Mouse (Mus musculus) left cerebral cortex, adult 18-20 months (tissue): Measurements from ENCODE around the gene Slco1a5. TPM values are rescaled to one million over a fixed set of nuclear protein-coding genes. Genes with fewer than 3 reads are reported as not detected.
A peak's percentile ranks its signal among the peaks of the same experiment; 100 is the strongest.
"Not testable (repeated sequence)": the region's sequence is repeated elsewhere in the genome, so short reads cannot be mapped to it uniquely, and the experiment has no call there.

Experiments
- DNase-seq, 2 experiments: peaks; one replicate each; pipeline ENCODE4 v3.0.0; 2021 to 2022; ENCODE audit warnings: low spot score in 2 of 2, mixed read lengths in 1 of 2
- long read RNA-seq, 2 experiments: library from polyadenylated mRNA; stranded (forward); transcript quantifications; one replicate each; pipeline ENCODE4 v2.0.0; 2021
- total RNA-seq, 2 experiments: library from RNA; stranded (reverse); gene quantifications; 2 replicates each; pipeline ENCODE4 v1.2.3; 2021

The Slco1a5 gene
- total RNA-seq, result not detected
- long read RNA-seq, experiment 1, result 0 reads
- long read RNA-seq, experiment 2, result 0 reads

DNA sequence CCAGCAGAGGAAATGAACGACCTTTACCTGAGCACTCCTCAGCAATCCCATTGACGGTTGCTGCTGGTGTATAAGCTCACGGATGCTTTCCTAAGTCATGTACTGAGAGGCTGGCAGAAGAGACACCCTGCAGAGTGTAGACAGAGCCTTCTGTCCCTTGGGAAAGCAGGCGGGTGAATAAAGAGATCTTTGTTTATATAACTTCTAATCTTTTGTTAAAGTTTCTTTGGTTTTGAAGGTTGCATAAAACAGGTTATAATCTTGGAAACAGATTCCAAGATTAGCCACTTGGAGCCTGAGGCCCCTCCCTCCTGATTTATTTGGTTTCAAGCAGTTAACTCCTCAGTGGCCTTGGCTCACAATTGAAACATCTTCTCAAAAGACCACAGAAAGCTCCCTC, at the start of gene Slco1a5:
Gene Slco1a5 (minus strand): TSS at position 101 of the 400 bp plus-strand sequence.
- no peak for DNase-seq

DNA sequence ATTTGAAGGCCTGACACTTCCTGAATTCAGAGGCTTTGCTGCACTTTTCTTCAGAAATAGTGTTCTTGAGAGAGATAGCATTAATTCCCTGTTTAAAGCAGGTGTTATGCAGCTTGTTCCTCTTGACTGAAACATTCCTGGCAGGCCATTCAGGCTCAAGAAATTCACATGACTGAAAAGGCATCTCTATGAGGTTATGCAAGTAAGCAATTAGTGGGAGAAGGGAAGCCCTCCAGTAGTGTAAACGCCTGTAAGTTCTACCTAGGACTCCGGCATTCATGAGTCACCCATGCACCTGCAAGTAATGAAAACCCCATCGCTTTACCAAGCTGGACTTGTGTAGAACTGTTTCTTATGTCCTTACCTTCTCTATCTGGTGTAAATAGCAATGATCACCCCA, 46.8 kb upstream of the Slco1a5 start:
- no peak for DNase-seq

GRCm38 (mm10) chr6:142367565-142367964, 44.8 kb upstream of the Slco1a5 start:
- DNase-seq, result no peak

- DNase-seq, result no peak
Measured at GRCm38 (mm10) chr6:142366473-142367018, 43.8 kb upstream of the Slco1a5 start.

DNA sequence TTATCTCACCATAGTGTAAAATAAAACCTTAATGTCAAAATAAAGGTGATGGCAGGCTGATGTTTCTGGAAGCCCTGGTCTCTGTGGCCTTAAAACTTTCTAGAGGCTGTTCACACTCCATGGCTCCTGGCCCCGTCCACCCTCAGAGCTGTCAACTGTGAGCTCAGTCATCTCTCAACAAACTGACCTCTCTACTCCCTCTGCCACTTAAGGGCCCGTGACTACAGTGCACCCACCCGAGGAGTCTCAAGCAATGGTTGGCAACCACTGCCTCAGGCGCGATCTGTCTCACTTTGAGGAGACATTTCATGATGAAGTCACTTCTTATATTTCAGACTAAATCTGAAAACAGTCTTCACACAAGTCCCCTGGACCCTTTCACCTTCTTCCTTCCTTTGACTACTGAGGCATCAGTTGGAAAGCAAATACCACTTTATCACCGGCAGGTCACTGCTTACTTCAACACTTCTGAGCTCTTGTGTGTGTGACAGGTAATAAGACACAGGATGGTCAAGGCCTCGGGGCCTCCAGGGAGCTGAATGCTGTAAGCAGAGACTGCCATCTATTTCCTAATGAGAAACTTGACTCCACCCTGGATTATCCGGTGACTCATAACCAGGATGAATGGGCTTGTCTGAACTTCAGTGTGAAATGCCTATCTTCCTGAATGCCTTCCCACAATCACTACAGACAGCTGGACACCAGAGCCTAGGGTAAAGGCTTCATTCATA, 43.1 kb upstream of the Slco1a5 start:
- no peak for DNase-seq

DNA sequence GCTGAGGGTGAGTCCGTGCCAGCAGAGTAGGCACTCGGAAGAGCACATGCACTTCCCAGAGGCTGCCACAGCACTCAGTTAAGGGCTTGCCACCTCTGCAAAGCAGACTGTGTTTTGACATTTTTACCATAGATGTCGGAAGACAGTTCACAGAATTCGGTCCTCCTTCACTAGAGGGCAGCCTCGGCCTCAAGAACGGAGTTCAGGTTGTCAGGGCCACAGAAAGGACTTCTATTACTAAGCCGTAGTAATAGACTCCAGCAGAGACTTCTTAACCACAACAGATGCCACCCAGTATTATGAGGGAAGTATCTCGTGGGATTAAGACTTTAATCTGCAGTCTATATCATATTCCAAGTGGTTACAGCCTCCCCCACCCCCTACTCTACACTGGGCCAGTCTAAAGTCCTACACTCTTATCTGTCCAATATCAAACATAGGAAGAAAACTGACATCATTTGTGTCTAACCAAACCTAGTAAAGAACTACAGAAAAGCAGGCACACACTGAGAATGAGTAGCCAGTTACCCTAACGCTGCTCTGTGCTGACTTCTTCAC, 40.3 kb upstream of the Slco1a5 start:
- DNase-seq, result peak in 1 of 2 experiments; percentile 31

GRCm38 (mm10) chr6:142362036-142362435, 39.3 kb upstream of the Slco1a5 start:
- no peak for DNase-seq

GRCm38 (mm10) chr6:142357106-142357505, 34.3 kb upstream of the Slco1a5 start:
- no peak for DNase-seq

DNA sequence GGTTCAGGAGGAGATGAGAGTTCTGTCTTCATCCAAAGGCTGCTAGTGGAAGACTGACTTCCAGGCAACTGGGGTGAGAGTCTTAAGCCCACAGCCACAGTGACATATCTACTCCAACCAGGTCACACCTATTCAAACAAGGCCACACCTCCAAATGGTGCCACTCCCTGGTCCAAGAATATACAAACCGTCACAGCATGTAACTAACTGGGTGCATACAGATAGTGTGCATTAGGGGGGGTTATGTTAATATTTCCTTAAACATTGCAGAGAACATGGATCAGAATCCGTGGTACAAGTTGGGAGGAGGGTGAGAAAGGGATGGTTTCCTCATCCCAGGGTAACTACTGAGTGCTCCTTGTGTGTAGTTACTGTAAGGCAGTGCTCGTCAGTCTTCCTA, 29.3 kb upstream of the Slco1a5 start:
- DNase-seq, result not testable (repeated sequence)

DNA sequence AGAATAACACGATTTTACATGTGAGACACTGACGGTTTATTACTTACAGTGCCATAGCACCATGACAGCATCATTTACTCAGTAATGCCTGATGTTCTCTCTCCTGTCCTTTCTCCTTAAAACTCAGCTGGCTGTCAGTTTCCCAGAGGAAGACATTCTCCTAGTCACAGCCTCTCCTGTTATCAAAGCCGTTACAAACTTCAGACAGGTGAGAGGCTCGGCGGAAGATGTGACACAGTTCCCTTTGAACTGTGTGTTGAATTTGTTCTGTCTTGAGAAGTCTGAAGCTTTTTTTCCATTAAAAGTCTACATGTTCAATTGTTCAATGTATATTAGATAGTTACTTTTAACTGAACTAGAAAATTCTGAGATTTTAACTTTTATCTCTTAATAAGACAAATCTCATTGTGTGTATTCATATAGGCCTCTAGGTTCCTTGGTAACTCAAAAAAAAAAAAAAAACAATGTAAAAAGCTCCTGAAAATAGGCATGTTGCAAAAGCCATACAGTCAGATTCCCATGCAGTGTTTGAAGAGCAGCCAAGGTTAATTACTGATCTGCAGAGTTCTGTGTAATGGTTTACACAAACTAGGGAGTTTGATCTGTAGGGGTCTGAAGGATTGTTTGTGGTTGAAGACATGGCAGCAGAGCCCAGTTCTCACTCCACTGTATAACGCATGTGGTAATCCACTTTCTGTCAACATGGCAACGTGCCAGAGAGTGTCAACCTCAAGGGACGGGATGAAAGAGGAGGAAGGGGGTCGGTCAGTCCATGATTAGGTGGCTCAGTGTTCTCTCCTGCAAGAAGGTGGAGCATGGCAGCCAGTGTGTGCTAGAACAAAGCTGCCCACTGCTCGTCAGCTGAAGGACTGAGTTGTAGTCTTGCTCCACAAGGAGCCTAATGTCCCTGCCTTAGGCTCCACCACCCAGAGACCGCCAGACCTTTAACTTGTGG, 24.9 kb upstream of the Slco1a5 start:
- no peak for DNase-seq

DNA sequence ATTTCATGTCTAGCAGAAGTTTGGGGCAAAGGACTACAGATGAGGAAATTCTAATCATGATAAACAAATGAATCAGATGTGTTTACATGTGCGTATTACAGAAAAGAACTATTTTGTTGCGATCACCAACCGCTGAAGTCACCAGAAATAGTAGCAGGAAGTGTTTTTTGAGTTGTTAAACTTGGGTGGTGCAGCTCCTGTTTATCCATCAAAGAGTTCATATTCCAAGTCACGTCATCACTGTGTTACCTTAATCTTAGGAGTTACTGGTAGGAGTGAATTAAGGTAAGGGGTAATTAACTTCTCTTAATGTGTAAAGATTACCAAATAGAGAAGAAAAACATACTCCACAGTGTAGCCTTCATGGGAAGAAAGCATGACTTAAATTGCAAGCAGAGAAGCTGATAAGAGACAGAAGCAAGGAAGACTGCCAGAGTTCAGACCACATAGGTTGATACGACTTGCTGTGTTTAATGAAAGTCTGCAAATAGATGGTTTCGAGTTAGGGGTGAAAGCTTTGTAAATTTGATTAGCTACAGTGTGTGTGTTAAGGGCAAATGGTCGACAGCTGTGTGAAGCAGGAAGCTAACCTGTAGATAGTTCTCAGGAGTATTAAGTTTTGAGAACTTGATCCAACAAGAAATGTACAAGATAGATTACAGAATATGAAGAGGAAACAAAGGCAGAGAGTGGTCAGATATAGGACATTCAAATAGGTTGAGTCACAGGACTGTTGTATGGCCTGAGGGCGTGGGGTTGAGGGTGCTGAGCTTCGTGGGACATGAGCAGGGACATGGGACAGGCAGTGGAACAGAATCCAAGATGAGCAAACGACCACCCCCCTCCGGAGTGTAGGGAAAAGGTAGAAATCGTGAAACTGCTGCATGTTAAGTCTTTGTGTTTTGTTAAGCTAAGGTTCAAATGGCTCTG, 23.7 kb upstream of the Slco1a5 start:
- no peak for DNase-seq

- peak; percentile 86 to 90 for DNase-seq
Measured at GRCm38 (mm10) chr6:142345440-142346038, 22.8 kb upstream of the Slco1a5 start, which contains the start of gene Pyroxd1. Pyroxd1 (plus strand) TSS chr6:142345654.

- peak; percentile 26 to 53 for DNase-seq
Measured at GRCm38 (mm10) chr6:142343561-142343960, 20.8 kb upstream of the Slco1a5 start.

DNA sequence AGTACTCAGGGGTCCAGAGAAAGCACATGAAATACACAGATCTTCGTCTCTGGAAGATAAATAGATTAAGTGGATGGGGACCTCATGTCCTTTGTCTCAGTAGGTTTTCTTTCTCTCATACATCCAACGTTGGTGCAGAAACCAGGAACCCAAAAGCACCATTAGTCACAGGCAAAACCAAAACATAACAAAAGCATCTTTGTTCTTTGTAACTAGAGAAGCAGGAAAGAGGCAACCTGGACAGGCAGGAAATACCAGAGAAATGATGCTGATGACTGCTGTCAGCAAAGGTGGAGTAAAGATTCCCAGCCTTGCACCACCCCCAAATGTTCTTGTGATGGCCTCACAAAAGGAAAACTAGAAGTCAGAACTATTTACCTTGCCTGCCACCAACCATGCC, 16.8 kb upstream of the Slco1a5 start:
- no peak for DNase-seq

DNA sequence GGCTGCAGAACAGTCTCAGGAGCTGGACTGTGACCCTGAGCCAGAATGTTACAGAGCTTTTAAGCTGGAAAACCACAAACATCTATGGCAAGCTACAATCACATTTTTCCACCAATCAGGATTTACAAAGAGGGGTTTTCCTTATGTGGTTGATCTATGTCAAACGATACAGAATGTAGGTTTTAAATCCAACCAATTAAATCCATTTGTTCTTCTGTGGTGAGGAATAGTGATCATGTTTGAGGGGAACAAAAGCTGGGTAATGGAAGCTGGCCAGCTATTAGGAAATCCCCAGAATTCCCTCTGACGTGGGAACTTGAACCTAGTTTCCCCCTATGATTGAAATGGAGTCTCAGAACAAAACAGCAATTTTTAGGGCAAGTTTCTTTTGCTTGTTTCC, 16.2 kb upstream of the Slco1a5 start:
- no peak for DNase-seq

DNA sequence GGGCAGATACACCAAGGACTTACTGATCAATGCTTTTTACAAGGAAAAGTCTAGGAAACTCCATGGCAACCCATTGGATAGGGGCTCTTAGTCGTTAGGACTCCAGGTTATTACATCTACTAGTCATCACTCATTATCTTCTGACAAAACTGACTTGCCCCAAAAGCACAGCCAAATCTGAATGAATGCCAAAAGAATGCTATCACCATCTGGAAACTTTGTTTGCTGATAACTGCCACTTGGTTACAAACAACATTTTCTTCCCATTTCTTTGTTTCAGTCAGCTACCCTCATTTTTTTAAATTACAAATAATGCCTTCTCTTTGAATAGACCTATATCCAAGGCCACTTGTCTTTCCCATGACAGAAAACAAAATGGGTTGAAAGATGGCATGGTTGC, 6.4 kb upstream of the Slco1a5 start:
- no peak for DNase-seq

GRCm38 (mm10) chr6:142326598-142326997, 3.8 kb upstream of the Slco1a5 start:
- no peak for DNase-seq

DNA sequence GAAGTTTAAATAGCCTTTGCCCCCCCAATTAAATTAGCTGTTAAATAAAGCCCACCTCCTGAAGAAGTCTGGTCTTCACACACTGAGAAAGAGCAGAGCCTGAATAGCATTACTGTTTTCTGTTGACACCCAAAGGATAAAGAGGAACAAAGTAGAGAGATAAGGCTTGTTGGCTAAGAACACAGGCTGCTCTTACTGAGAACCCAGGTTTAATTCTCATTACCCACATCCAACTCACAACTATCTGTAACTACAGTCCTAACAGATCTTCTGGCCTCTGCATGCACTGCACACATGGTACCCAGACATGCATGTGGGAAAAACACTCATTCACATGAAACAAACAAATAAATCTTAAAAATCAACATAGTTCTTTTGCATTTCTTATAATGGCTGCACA, 5.7 kb downstream of the Slco1a5 start:
- no peak for DNase-seq

DNA sequence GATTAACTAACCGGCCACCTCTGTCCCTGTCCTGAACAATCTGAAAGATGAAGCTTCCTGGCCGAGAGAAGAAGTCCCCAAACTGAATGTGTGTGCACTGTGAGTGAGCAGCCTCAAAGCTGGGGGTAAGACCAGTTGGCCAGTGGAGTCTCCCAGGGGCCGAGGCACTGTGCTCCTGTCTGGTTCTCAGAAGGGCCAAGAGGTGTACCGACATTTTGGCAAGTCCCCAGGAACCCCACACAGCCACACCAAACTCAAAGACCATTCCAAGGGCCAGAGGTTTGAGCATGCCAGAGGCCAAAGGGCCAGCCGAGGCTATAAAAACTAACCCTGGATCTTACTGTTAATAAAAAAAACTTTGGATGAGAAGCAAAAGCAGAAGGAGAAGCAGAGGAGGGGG, 8.5 kb downstream of the Slco1a5 start:
- no peak for DNase-seq

DNA sequence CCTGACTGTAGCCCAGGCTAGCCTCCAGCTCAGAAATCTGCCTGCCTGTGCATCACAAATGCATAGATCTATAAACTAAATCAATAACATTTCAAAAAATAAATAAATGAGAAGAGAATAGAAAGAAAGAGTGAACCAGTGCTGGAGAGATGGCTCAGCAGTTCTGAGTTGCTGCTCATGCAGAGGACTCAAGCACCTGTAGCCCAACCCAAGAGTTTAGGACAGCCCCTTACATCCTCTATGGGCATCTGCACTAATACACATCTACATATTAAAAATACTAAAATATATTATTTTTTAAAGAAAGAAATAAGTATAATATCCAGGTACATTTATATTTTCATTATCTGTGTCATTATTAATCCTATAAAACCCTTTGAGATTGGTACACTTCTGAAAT, 17.7 kb downstream of the Slco1a5 start:
- DNase-seq, result no peak
